Mouse (Mus musculus) MEL (cell line): ENCODE measurements around the gene Top2a.

Experiments used
- BHLHE40 ChIP-seq: IDR thresholded peaks from 2 replicates; pipeline ENCODE4 v1.6.1; 2012; ENCODE audit warnings: low read depth, mild to moderate bottlenecking, inconsistent platforms, low read length, improper control_type of control experiment, borderline replicate concordance
- CTCF ChIP-seq, 3 experiments: IDR thresholded peaks in 2 of 3; conservative IDR thresholded peaks in 1 of 3; 2 replicates each; pipeline ENCODE4 v1.5.1; 2011 to 2012; ENCODE audit warnings: low read length in 3 of 3, low read depth in 2 of 3, mild to moderate bottlenecking in 2 of 3, improper control_type of control experiment in 1 of 3, inconsistent platforms in 1 of 3, mixed read lengths in 1 of 3, moderate library complexity in 1 of 3; ENCODE audit not compliant: control insufficient read depth in 1 of 3, insufficient read depth in 1 of 3, poor library complexity in 1 of 3, severe bottlenecking in 1 of 3
- MEF2A ChIP-seq: IDR thresholded peaks from 2 replicates; pipeline ENCODE4 v1.6.1; 2014; ENCODE audit warnings: low read depth, mild to moderate bottlenecking, inconsistent platforms, low read length, improper control_type of control experiment; ENCODE audit not compliant: poor library complexity, insufficient replicate concordance, severe bottlenecking; ENCODE audit errors: extremely low read depth
- POLR2A ChIP-seq, 2 experiments: IDR thresholded peaks; 2 replicates each; pipeline ENCODE4 v1.6.1; 2011 to 2012; ENCODE audit warnings: low read length in 2 of 2, mild to moderate bottlenecking in 2 of 2, control low read depth in 1 of 2, improper control_type of control experiment in 1 of 2, low read depth in 1 of 2, moderate library complexity in 1 of 2; ENCODE audit not compliant: control insufficient read depth in 1 of 2, insufficient read depth in 1 of 2, poor library complexity in 1 of 2
- TCF12 ChIP-seq: IDR thresholded peaks from 2 replicates; pipeline ENCODE4 v1.6.1; 2014; ENCODE audit warnings: low read depth, mild to moderate bottlenecking, inconsistent platforms, low read length, improper control_type of control experiment, moderate library complexity

- TF ChIP-seq BHLHE40 (no peak), CTCF (IDR thresholded peaks at IDR 0.05 in 2 of 3, conservative IDR thresholded peaks at IDR 0.05 in 1 of 3; ENCODE audit: control insufficient read depth in 1 of 3, insufficient read depth in 1 of 3, low read depth in 2 of 3, low read length in 3 of 3, poor library complexity in 1 of 3, severe bottlenecking in 1 of 3) (no peak), MEF2A (no peak), TCF12 (no peak), POLR2A (IDR thresholded peaks at IDR 0.05; ENCODE audit: control insufficient read depth in 1 of 2, insufficient read depth in 1 of 2, low read depth in 1 of 2, low read length in 2 of 2, poor library complexity in 1 of 2) (no peak)
These were observed 55.1 kb downstream of the Top2a start for GRCm38 (mm10) chr11:98968716-98969495.
